Mouse (Mus musculus) liver, adult 2 months (tissue): ENCODE measurements at regions not wholly inside any gene's neighbourhood (a gene's known extent, or its start where the extent isn't known, plus 50 kb on each side); places are given as distances from the start of the nearest gene placed in this dataset.

Source experiments
- DNase-seq: peaks from one replicate; pipeline ENCODE4 v3.0.0-alpha.2; 2011; ENCODE audit warnings: low read depth, low spot score; ENCODE audit errors: extremely low read depth
- H3K27ac ChIP-seq: fragments of 200-500 bp; replicated peaks from 2 replicates; pipeline ENCODE4 v1.5.1; 2012; ENCODE audit warnings: low read depth, mild to moderate bottlenecking, control low read depth, inconsistent platforms, low read length; ENCODE audit not compliant: insufficient read depth
- H3K27me3 ChIP-seq: fragments of 200-500 bp; 2 replicates; pipeline ENCODE4 v1.6.1; 2012; ENCODE audit warnings: mild to moderate bottlenecking, moderate library complexity, low read length, inconsistent platforms; ENCODE audit not compliant: control insufficient read depth, insufficient read depth
- H3K36me3 ChIP-seq: fragments of 200-500 bp; 2 replicates; pipeline ENCODE4 v1.6.1; 2012; ENCODE audit warnings: low read length, inconsistent platforms; ENCODE audit not compliant: control insufficient read depth, insufficient read depth
- H3K4me1 ChIP-seq: fragments of 200-500 bp; 2 replicates; pipeline ENCODE4 v1.6.1; 2011; ENCODE audit warnings: low read length; ENCODE audit not compliant: control insufficient read depth, insufficient read depth
- H3K4me3 ChIP-seq: fragments of 200-500 bp; 2 replicates; pipeline ENCODE4 v1.5.1; 2011; ENCODE audit warnings: low read depth, mild to moderate bottlenecking, control low read depth, low read length, moderate library complexity; ENCODE audit not compliant: insufficient read depth
- H3K79me2 ChIP-seq: fragments of 200-500 bp; 2 replicates; pipeline ENCODE4 v1.6.1; 2012; ENCODE audit warnings: inconsistent platforms, mild to moderate bottlenecking, low read length, moderate library complexity; ENCODE audit not compliant: control insufficient read depth, insufficient read depth
- H3K9ac ChIP-seq: fragments of 200-500 bp; 2 replicates; pipeline ENCODE4 v1.6.1; 2012; ENCODE audit warnings: low read depth, mild to moderate bottlenecking, control low read depth, inconsistent platforms, low read length
- CTCF ChIP-seq: fragments of 200-500 bp; IDR thresholded peaks from 2 replicates; pipeline ENCODE4 v1.5.1; 2011; ENCODE audit warnings: low read depth, low read length, control low read depth
- POLR2A ChIP-seq: fragments of 200-500 bp; IDR thresholded peaks from 2 replicates; pipeline ENCODE4 v1.6.1; 2011; ENCODE audit warnings: low read length, control low read depth; ENCODE audit not compliant: insufficient read depth; ENCODE audit errors: extremely low read depth
- WGBS: fragments of 180-500 bp; shearing (Covaris S2); methylation state at CpG from one replicate; pipeline ENCODE4 v1.1.7; 2018; 5-methylcytosine and 5-hydroxymethylcytosine counted together

DNA sequence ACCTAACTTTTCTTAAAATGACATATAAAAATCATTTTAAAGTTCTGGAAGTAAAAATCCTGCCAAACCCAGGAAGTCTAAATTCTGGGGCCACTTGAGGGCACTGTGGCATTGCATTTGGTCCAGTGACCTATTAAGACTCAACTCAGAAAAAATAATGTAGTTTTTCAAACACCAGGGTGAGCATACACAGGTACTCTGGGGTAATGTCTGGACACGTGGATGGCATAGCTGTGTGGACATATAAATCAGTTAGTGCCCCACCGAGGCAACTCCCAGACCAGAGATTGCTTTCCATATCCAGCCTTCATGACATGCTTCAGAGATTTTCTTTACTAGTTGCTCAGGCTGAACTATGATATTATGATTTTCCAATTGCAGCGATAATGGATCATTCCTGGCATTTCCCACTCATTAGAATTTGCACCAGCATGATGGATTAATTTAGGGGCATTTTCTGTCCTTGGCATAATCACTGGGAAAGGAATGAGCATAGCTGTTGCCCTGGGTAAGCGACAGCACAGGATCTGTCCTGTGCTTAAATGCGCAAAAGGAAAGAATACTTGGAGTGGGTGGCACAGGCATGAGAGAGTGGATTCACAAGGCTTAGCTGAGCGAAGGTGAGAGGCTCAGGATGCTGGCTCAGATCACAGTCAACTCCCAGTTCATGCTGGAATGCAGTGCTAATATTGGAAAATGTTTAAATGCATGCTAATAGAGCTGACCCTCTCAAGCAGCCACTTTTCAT is 1526.6 kb upstream of the Cdh8 start:
- Histone ChIP-seq H3K36me3 (no peaks in the 10 kb centered on the region), H3K9ac (no peak overlapping the region), H3K4me3 (no peak overlapping the region), H3K27ac (no peak overlapping the region), H3K27me3 (no peaks in the 10 kb centered on the region), H3K79me2 (no peaks in the 10 kb centered on the region), H3K4me1 (no peaks in the 10 kb centered on the region)
- TF ChIP-seq CTCF (no peak), POLR2A (no peak)
- 73% methylated on average over 6 of the region's 6 CpGs for WGBS
- peak; percentile 1 for DNase-seq

DNA sequence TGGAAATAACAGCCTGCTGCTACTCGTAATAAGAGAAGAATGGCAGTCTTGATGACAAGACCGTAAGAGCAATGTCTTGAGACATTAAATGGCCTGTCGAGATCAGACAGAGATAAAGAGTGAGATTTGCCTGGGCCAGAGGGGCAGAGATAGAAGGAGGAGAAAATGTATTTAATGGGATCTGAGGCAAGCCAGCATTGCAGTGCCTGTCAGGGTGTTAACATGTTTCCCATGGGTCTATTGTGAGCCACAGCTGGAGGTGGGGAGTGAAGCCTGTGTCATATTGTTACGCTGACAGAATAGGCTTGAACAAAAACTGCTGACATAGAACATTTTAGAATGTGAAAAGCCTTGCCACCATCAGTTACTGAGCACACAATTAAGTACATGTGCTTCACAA is 1523.3 kb upstream of the Cdh8 start:
- Histone ChIP-seq H3K27ac (no peak overlapping the region), H3K36me3 (no peaks in the 10 kb centered on the region), H3K79me2 (no peaks in the 10 kb centered on the region), H3K4me1 (no peaks in the 10 kb centered on the region), H3K4me3 (no peak overlapping the region), H3K9ac (no peak overlapping the region), H3K27me3 (no peaks in the 10 kb centered on the region)
- no peak for DNase-seq
- TF ChIP-seq POLR2A = no peak
- TF ChIP-seq CTCF = no peak
- WGBS = 74% methylated on average over 4 of the region's 4 CpGs

GRCm38 (mm10) chr8:100890307-100890706 is 1474.0 kb upstream of the Cdh8 start:
- H3K4me1 ChIP-seq = no peaks in the 10 kb centered on the region
- H3K36me3 ChIP-seq = no peaks in the 10 kb centered on the region
- H3K27ac ChIP-seq = no peak overlapping the region
- peak; percentile 2 for DNase-seq
- H3K9ac ChIP-seq = no peak overlapping the region
- no peak overlapping the region for H3K4me3 ChIP-seq
- 87% methylated on average over 3 of the region's 3 CpGs for WGBS
- H3K27me3 ChIP-seq = no peaks in the 10 kb centered on the region
- TF ChIP-seq POLR2A = no peak
- TF ChIP-seq CTCF = no peak
- no peaks in the 10 kb centered on the region for H3K79me2 ChIP-seq

DNA sequence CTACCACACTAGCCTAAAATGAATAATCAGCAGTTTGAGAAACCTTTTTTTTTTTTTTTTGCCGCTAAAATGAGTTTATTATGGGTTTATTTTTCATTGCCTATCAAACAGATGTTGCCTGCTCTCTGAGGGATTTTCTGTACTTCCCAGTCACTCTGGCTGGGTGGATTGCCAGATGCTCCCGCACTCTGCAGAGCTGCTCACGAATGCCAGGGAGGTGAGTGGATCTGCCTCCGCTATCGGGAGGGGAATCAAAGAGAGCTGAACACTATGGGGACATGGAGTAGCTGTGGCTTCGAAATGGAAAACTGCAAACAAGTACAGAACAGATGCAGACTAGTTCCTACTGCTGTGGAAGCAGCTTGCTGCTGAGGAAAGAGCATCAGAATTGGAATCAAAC is 1449.4 kb upstream of the Cdh8 start:
- Histone ChIP-seq H3K27me3 (no peaks in the 10 kb centered on the region), H3K4me3 (no peak overlapping the region), H3K4me1 (no peaks in the 10 kb centered on the region), H3K9ac (no peak overlapping the region), H3K36me3 (no peaks in the 10 kb centered on the region), H3K79me2 (no peaks in the 10 kb centered on the region), H3K27ac (no peak overlapping the region)
- no peak for DNase-seq
- no peak for TF ChIP-seq POLR2A
- no peak for TF ChIP-seq CTCF
- 81% methylated on average over 6 of the region's 6 CpGs for WGBS

- no peak overlapping the region for H3K4me3 ChIP-seq
- no peaks in the 10 kb centered on the region for H3K27me3 ChIP-seq
- WGBS = 43% methylated on average over 2 of the region's 2 CpGs
- no peak overlapping the region for H3K9ac ChIP-seq
- TF ChIP-seq CTCF (peak; percentile 48), POLR2A (no peak)
- H3K79me2 ChIP-seq = no peaks in the 10 kb centered on the region
- DNase-seq = peak; percentile 21
- H3K4me1 ChIP-seq = peaks cover 2% of the 10 kb centered on the region; the same call in 1 of the 2 replicates
- H3K27ac ChIP-seq = no peak overlapping the region
- H3K36me3 ChIP-seq = no peaks in the 10 kb centered on the region
Measured at GRCm38 (mm10) chr8:100850822-100851437, 1434.7 kb upstream of the Cdh8 start.
